Mouse (Mus musculus) liver, embryonic 14.5 days (tissue): ENCODE measurements around the gene Lypd5.

Source experiments
- CTCF ChIP-seq: IDR thresholded peaks from 2 replicates; pipeline ENCODE4 v1.5.1; 2016; ENCODE audit warnings: antibody characterized with exemption, low read depth, control low read depth
- EP300 ChIP-seq: IDR thresholded peaks from 2 replicates; pipeline ENCODE4 v1.6.1; 2016; ENCODE audit warnings: antibody characterized with exemption, low read depth

- TF ChIP-seq CTCF (peak; percentile 82), EP300 (no peak)
These were observed 53.9 kb downstream of the Lypd5 start for GRCm38 (mm10) chr7:24402851-24403250.
